Mouse (Mus musculus): ENCODE measurements around the gene Tns1.

Gene Tns1

GRCm38 (mm10) chr1:74033407-74033806, 90.8 kb downstream of the Tns1 start:
- DNase-seq (ENCODE audit: low spot score in 2 of 2), result no peak

- DNase-seq (ENCODE audit: low spot score in 2 of 2), result peak in 1 of 2 experiments; percentile 18
Observed at GRCm38 (mm10) chr1:74032966-74033365, 91.3 kb downstream of the Tns1 start.

- DNase-seq (ENCODE audit: low spot score in 2 of 2), result no peak
Observed at GRCm38 (mm10) chr1:74031771-74032609, 92.3 kb downstream of the Tns1 start.

- no peak for DNase-seq (ENCODE audit: low spot score in 2 of 2)
Observed at GRCm38 (mm10) chr1:74030901-74031360, 93.3 kb downstream of the Tns1 start.

GRCm38 (mm10) chr1:74030285-74030684, 94.0 kb downstream of the Tns1 start:
- DNase-seq (ENCODE audit: low spot score in 2 of 2), result no peak

GRCm38 (mm10) chr1:74029669-74030068, 94.6 kb downstream of the Tns1 start:
- DNase-seq (ENCODE audit: low spot score in 2 of 2), result no peak

- DNase-seq (ENCODE audit: low spot score in 2 of 2), result no peak
Observed at GRCm38 (mm10) chr1:74028881-74029266, 95.4 kb downstream of the Tns1 start.

- DNase-seq (ENCODE audit: low spot score in 2 of 2), result no peak
Observed at GRCm38 (mm10) chr1:74028118-74028880, 96.0 kb downstream of the Tns1 start.

GRCm38 (mm10) chr1:74027559-74028091, 96.6 kb downstream of the Tns1 start:
- DNase-seq (ENCODE audit: low spot score in 2 of 2), result peak in 1 of 2 experiments; percentile 17

GRCm38 (mm10) chr1:74026703-74027195, 97.5 kb downstream of the Tns1 start:
- no peak for DNase-seq (ENCODE audit: low spot score in 2 of 2)

GRCm38 (mm10) chr1:74025651-74026226, 98.5 kb downstream of the Tns1 start:
- no peak for DNase-seq (ENCODE audit: low spot score in 2 of 2)

GRCm38 (mm10) chr1:74025227-74025626, 99.0 kb downstream of the Tns1 start:
- no peak for DNase-seq (ENCODE audit: low spot score in 2 of 2)

GRCm38 (mm10) chr1:74024452-74025190, 99.6 kb downstream of the Tns1 start:
- DNase-seq (ENCODE audit: low spot score in 2 of 2), result no peak

GRCm38 (mm10) chr1:74022998-74023397, 101.3 kb downstream of the Tns1 start:
- no peak for DNase-seq (ENCODE audit: low spot score in 2 of 2)

GRCm38 (mm10) chr1:74022536-74022935, 101.7 kb downstream of the Tns1 start:
- DNase-seq (ENCODE audit: low spot score in 2 of 2), result no peak

GRCm38 (mm10) chr1:74020235-74020634, 104.0 kb downstream of the Tns1 start:
- no peak for DNase-seq (ENCODE audit: low spot score in 2 of 2)

GRCm38 (mm10) chr1:74017399-74018172, 106.7 kb downstream of the Tns1 start:
- DNase-seq (ENCODE audit: low spot score in 2 of 2), result no peak

GRCm38 (mm10) chr1:74016618-74017017, 107.6 kb downstream of the Tns1 start:
- no peak for DNase-seq (ENCODE audit: low spot score in 2 of 2)

- no peak for DNase-seq (ENCODE audit: low spot score in 2 of 2)
Observed at GRCm38 (mm10) chr1:74015513-74016234, 108.6 kb downstream of the Tns1 start.
